Mouse (Mus musculus): Measurements from ENCODE around the gene Cyyr1.

GRCm38 (mm10) chr16:85470057-85470456 lies 83.1 kb downstream of the Cyyr1 start:
- no peak for TF ChIP-seq POLR2A (IDR thresholded peaks at IDR 0.05; ENCODE audit: insufficient read length, low read depth)
- TF ChIP-seq E2F4 (IDR thresholded peaks at IDR 0.05; ENCODE audit: insufficient read depth), result no peak
- no peak for TF ChIP-seq POLR2AphosphoS2 (IDR thresholded peaks at IDR 0.05; ENCODE audit: insufficient read length, low read depth)
- no peak for TF ChIP-seq TCF12 (IDR thresholded peaks at IDR 0.05; ENCODE audit: insufficient read depth, poor library complexity, severe bottlenecking)
- TF ChIP-seq REST (IDR thresholded peaks at IDR 0.05; ENCODE audit: insufficient read depth, insufficient read length), result no peak
- no peak for TF ChIP-seq MAX (IDR thresholded peaks at IDR 0.05; ENCODE audit: low read depth)
- no peak for TF ChIP-seq USF1 (IDR thresholded peaks at IDR 0.05; ENCODE audit: low read depth)
- no peak for TF ChIP-seq MYOD1 (IDR thresholded peaks at IDR 0.05; ENCODE audit: control insufficient read depth in 1 of 3, insufficient read length in 2 of 3, low read depth in 2 of 3)
- TF ChIP-seq TCF3 (IDR thresholded peaks at IDR 0.05; ENCODE audit: insufficient read length, low read depth), result no peak
